Mouse (Mus musculus) brain, embryonic 14.5 days (tissue): Measurements from ENCODE around the gene Adsl.

Experiments used
- CTCF ChIP-seq: fragments of 200-500 bp; IDR thresholded peaks from 2 replicates; pipeline ENCODE4 v1.5.1; 2012; ENCODE audit warnings: inconsistent platforms, mild to moderate bottlenecking, moderate library complexity, borderline replicate concordance; ENCODE audit not compliant: insufficient read depth, insufficient read length; ENCODE audit errors: extremely low read depth
- POLR2A ChIP-seq: fragments of 200-500 bp; IDR thresholded peaks from 2 replicates; pipeline ENCODE4 v1.6.1; 2012; ENCODE audit warnings: mild to moderate bottlenecking, inconsistent platforms, borderline replicate concordance; ENCODE audit not compliant: poor library complexity, insufficient read depth, insufficient read length, severe bottlenecking; ENCODE audit errors: extremely low read depth

DNA sequence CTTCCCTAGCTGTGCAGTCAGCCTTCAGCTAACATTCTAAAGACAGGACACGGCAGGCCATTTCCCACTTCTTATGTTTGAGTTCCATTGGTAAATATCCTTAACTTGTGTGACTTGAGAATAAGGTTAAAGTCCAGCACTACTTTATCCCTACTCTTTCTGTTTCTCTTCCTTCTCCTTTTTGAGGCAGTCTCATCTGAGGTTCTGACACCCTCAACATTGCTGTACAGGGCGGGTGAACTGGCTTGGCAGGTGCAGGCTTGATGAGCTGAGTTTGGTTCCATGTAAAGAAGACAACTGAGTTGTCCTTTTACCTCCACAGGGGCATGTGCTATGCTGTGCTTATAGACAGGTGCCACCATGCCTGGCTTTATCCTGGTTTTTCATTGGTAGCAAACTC lies 35.0 kb downstream of the Adsl start:
- no peak for TF ChIP-seq CTCF
- no peak for TF ChIP-seq POLR2A
